Comparison of ENCODE assay signal across 9 mouse cellular contexts in the genomic region with DNA sequence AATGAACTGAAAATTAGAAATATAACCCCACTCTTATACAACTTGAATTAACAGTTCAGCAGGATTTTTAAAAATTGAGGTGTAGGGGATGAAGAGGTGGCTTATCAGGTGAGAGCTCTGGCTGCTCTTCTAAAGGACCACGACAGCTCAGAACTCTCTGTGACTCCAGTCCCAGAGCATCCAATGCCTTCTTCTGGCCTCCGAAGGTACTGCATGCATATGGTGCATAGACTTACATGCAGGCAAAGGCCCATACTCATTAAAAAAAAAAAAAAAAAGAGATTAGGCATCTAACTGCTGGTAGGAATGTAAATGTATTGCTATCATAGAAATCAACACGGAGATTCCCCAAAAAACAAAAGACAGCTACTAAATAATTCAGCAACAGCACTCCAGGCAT.
DNase-seq lines count a peak whose midpoint lies in the region; ATAC-seq and TF ChIP-seq lines count a peak whose summit lies in the region.
"Had no signal": no experiment of that assay in that cellular context is flagged by ENCODE, and none has a peak within 500 bp of the region (broad histone marks: within the 10 kb centered on the region; RNA-seq: fewer than 3 reads in every experiment).

No protein-coding gene starts in this region.

- peak; percentile 60 for TF ChIP-seq CTCF in Patski (IDR thresholded peaks at IDR 0.05)

- no peak overlapping the region for H3K27ac ChIP-seq in heart, embryonic 10.5 days
- H3K27ac ChIP-seq in hindbrain, embryonic 13.5 days = no peak overlapping the region
- H3K27ac ChIP-seq: neural tube, embryonic 13.5 days had no signal

- no peak overlapping the region for H3K4me2 ChIP-seq in hindbrain, embryonic 13.5 days
- H3K4me2 ChIP-seq: neural tube, embryonic 13.5 days had no signal

- H3K9me3 ChIP-seq in heart, embryonic 10.5 days = no peaks in the 10 kb centered on the region
- H3K9me3 ChIP-seq in hindbrain, embryonic 13.5 days = no peaks in the 10 kb centered on the region
- H3K9me3 ChIP-seq: neural tube, embryonic 13.5 days had no signal

- POLR2A ChIA-PET in Patski (lab: Charles Lee) = no interaction called here

- in situ Hi-C loops in Patski (cut with MboI; ENCODE audit: low pct_unique_long_range_greater_than_20kb) = loop anchor here (5.0 kb wide), 1 partner anchor 100 kb away; no protein-coding TSS in a partner anchor

- no peak overlapping the region for H3K4me3 ChIP-seq in heart, embryonic 10.5 days
- no peak overlapping the region for H3K4me3 ChIP-seq in hindbrain, embryonic 13.5 days
- H3K4me3 ChIP-seq: neural tube, embryonic 13.5 days had no signal

- CTCF ChIA-PET in Patski (lab: Charles Lee) = interaction anchor here (0.6 kb wide), 2 partner anchors 14 to 123 kb away, joined by 3 read pairs; no protein-coding TSS in a partner anchor

- no peak overlapping the region for H3K9ac ChIP-seq in hindbrain, embryonic 13.5 days
- H3K9ac ChIP-seq: neural tube, embryonic 13.5 days had no signal

- no peak for ATAC-seq in Patski
- ATAC-seq in hindbrain, embryonic 13.5 days (ENCODE audit: low FRiP score) = no peak

- DNase-seq in heart, postnatal 4 days = peak; percentile 24
- DNase-seq in heart, embryonic 10.5 days (ENCODE audit: low spot score) = no peak
- DNase-seq in 3T3-L1 (ENCODE audit: low read depth, low spot score) = peak; percentile 41
- no peak for DNase-seq in Patski (ENCODE audit: low read depth, low spot score)
- DNase-seq in lung, postnatal 36 days = peak; percentile 49
- DNase-seq in testis, postnatal 14 days (ENCODE audit: low spot score) = no peak
- no peak for DNase-seq in adrenal gland, adult 2 months

- WGBS in heart, embryonic 10.5 days = 34% methylated on average over 3 of the region's 3 CpGs
- WGBS in hindbrain, embryonic 13.5 days = 33% methylated on average over 3 of the region's 3 CpGs

- H3K27me3 ChIP-seq in heart, embryonic 10.5 days (ENCODE audit: insufficient read depth, poor library complexity, severe bottlenecking) = no peaks in the 10 kb centered on the region
- H3K27me3 ChIP-seq in Patski = no peaks in the 10 kb centered on the region
- H3K27me3 ChIP-seq in hindbrain, embryonic 13.5 days = peaks cover 17% of the 10 kb centered on the region; the same call in 1 of the 2 replicates

- H3K4me1 ChIP-seq in heart, embryonic 10.5 days = peaks cover 5% of the 10 kb centered on the region; the same call in 1 of the 2 replicates
- peaks cover 25% of the 10 kb centered on the region for H3K4me1 ChIP-seq in hindbrain, embryonic 13.5 days (replicated peaks)

- H3K36me3 ChIP-seq in heart, embryonic 10.5 days = no peaks in the 10 kb centered on the region
- no peaks in the 10 kb centered on the region for H3K36me3 ChIP-seq in hindbrain, embryonic 13.5 days
- H3K36me3 ChIP-seq: neural tube, embryonic 13.5 days had no signal

Comparison
In these comparisons a context has a peak if more than half of its experiments do, and no peak if none do; other contexts are left out.
1. DNase-seq: peak in heart, postnatal 4 days (single experiment), 3T3-L1 (single experiment) and lung, postnatal 36 days (single experiment); none in heart, embryonic 10.5 days (single experiment), Patski (single experiment), testis, postnatal 14 days (single experiment) and adrenal gland, adult 2 months (single experiment).